Mouse (Mus musculus): ENCODE results near the gene Flvcr1. TPM values are rescaled to one million over a fixed set of nuclear protein-coding genes. Genes with fewer than 3 reads are reported as not detected.

The Flvcr1 gene
- 6.0 and 8.4 TPM in 2 replicates for polyA plus RNA-seq (2014; fragmentation: Nextera tagmentation; extraction: Ambion mirVana)

- ATAC-seq = peak; percentile 99
- H3K36me3 ChIP-seq (ENCODE audit: control insufficient read depth, insufficient read depth, low read length) = peaks cover 2% of the 10 kb centered on the region; the same call in 1 of the 2 replicates
- peak within 1 kb of the TSS; percentile 94 for H3K27ac ChIP-seq (ENCODE audit: low read depth, low read length)
Observed at GRCm38 (mm10) chr1:191026021-191026713, at the start of gene Flvcr1. Gene Flvcr1, minus strand, starts transcription at chr1:191026158.

GRCm38 (mm10) chr1:191075199-191075883, 49.4 kb upstream of the Flvcr1 start:
- no peak overlapping the region for H3K27ac ChIP-seq (ENCODE audit: low read depth, low read length)
- peak; percentile 82 for DNase-seq (ENCODE audit: low spot score)
- no peak for ATAC-seq
- H3K36me3 ChIP-seq (ENCODE audit: control insufficient read depth, insufficient read depth, low read length) = peaks cover 68% of the 10 kb centered on the region
- H3K4me3 ChIP-seq (ENCODE audit: low read depth, low read length) = no peak overlapping the region
- H3K9me3 ChIP-seq (replicated peaks; ENCODE audit: control insufficient read depth, low read length) = no peaks in the 10 kb centered on the region
- 66% methylated on average over 10 of the region's 10 CpGs for WGBS
- H3K4me1 ChIP-seq (ENCODE audit: control insufficient read depth, insufficient read depth, low read length) = no peaks in the 10 kb centered on the region
- H3K9ac ChIP-seq (ENCODE audit: low read length) = no peak overlapping the region
- no peaks in the 10 kb centered on the region for H3K27me3 ChIP-seq (replicated peaks; ENCODE audit: control insufficient read depth, insufficient read depth, low read length)
- H3K4me2 ChIP-seq (ENCODE audit: low read length) = no peak overlapping the region

More at GRCm38 (mm10) chr1:191026021-191026713, at the start of gene Flvcr1:
- Histone ChIP-seq H3K9ac (ENCODE audit: low read length) (peak within 1 kb of the TSS; percentile 84), H3K9me3 (replicated peaks; ENCODE audit: control insufficient read depth, low read length) (no peaks in the 10 kb centered on the region), H3K4me3 (ENCODE audit: low read depth, low read length) (peak within 1 kb of the TSS; percentile 73), H3K4me2 (ENCODE audit: low read length) (peak within 1 kb of the TSS; percentile 98), H3K27me3 (replicated peaks; ENCODE audit: control insufficient read depth, insufficient read depth, low read length) (no peaks in the 10 kb centered on the region), H3K4me1 (ENCODE audit: control insufficient read depth, insufficient read depth, low read length) (peaks cover 13% of the 10 kb centered on the region)
- under 1% methylated on average over 50 of the region's 50 CpGs for WGBS
- DNase-seq (ENCODE audit: low spot score) = peak; percentile 100

GRCm38 (mm10) chr1:191073486-191073885, 47.5 kb upstream of the Flvcr1 start:
- H3K4me3 ChIP-seq (ENCODE audit: low read depth, low read length) = no peak overlapping the region
- no peaks in the 10 kb centered on the region for H3K4me1 ChIP-seq (ENCODE audit: control insufficient read depth, insufficient read depth, low read length)
- no peaks in the 10 kb centered on the region for H3K27me3 ChIP-seq (replicated peaks; ENCODE audit: control insufficient read depth, insufficient read depth, low read length)
- peaks cover 76% of the 10 kb centered on the region for H3K36me3 ChIP-seq (ENCODE audit: control insufficient read depth, insufficient read depth, low read length)
- ATAC-seq (no peak), DNase-seq (ENCODE audit: low spot score) (no peak)
- H3K4me2 ChIP-seq (ENCODE audit: low read length) = no peak overlapping the region
- no peaks in the 10 kb centered on the region for H3K9me3 ChIP-seq (replicated peaks; ENCODE audit: control insufficient read depth, low read length)
- 91% methylated on average over 4 of the region's 4 CpGs for WGBS
- no peak overlapping the region for H3K27ac ChIP-seq (ENCODE audit: low read depth, low read length)
- H3K9ac ChIP-seq (ENCODE audit: low read length) = no peak overlapping the region

DNA sequence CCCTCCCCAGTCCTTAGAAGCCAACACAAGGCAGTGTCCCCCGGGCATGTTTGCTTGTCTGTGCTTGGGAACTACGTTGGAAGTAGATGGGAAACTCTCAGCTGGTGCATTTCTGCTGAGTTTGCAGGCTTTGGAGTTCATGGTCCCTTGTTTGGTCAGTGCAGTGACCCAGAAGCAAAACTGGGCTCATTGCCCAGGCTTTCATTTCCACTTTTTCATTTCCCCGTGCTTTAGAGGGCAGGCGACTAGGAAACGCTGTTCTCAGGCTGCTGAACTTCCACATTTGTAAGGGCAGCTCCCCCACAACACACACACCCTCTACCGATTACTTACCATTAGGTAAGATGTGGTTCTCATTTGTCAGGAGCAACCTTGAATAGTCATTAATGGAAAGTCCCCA, 47.0 kb upstream of the Flvcr1 start:
- 68% methylated on average over 6 of the region's 6 CpGs for WGBS
- Histone ChIP-seq H3K4me3 (ENCODE audit: low read depth, low read length) (no peak overlapping the region), H3K9me3 (replicated peaks; ENCODE audit: control insufficient read depth, low read length) (no peaks in the 10 kb centered on the region), H3K27me3 (replicated peaks; ENCODE audit: control insufficient read depth, insufficient read depth, low read length) (no peaks in the 10 kb centered on the region), H3K4me2 (ENCODE audit: low read length) (no peak overlapping the region), H3K9ac (ENCODE audit: low read length) (no peak overlapping the region), H3K27ac (ENCODE audit: low read depth, low read length) (no peak overlapping the region), H3K4me1 (ENCODE audit: control insufficient read depth, insufficient read depth, low read length) (no peaks in the 10 kb centered on the region), H3K36me3 (ENCODE audit: control insufficient read depth, insufficient read depth, low read length) (peaks cover 75% of the 10 kb centered on the region)
- DNase-seq (ENCODE audit: low spot score) = peak; percentile 11
- ATAC-seq = no peak

DNA sequence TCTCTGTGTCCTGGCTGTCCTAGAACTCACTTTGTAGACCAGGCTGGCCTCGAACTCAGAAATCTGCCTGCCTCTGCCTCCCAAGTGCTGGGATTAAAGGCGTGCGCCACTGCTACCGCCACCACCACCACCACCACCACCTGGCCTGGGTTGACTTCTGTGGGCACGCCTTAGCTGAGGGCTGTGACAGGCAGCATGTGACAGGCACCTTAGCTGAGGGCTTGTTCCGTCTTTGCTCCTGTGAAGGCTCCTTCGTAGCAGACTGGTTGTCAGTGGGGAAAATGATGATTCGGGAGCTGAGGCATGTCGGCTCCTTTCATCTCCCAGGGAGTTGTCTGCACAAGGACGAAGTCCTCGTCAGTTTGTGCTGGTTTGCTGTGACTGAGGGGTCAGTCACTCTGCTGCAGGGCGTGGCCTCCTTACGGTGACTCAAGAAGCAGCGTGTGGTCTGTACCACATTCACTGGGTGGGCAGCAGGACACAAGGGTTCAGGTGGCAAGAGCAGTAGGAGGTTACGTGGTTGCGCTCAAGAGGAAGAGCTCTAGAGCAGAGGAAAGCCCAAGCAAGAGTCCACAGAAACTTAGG, 46.5 kb upstream of the Flvcr1 start:
- Histone ChIP-seq H3K36me3 (ENCODE audit: control insufficient read depth, insufficient read depth, low read length) (peaks cover 74% of the 10 kb centered on the region), H3K4me1 (ENCODE audit: control insufficient read depth, insufficient read depth, low read length) (no peaks in the 10 kb centered on the region), H3K9me3 (replicated peaks; ENCODE audit: control insufficient read depth, low read length) (no peaks in the 10 kb centered on the region), H3K27me3 (replicated peaks; ENCODE audit: control insufficient read depth, insufficient read depth, low read length) (no peaks in the 10 kb centered on the region), H3K27ac (ENCODE audit: low read depth, low read length) (no peak overlapping the region), H3K4me3 (ENCODE audit: low read depth, low read length) (no peak overlapping the region), H3K9ac (ENCODE audit: low read length) (no peak overlapping the region), H3K4me2 (ENCODE audit: low read length) (no peak overlapping the region)
- WGBS = 93% methylated on average over 16 of the region's 16 CpGs
- no peak for DNase-seq (ENCODE audit: low spot score)
- ATAC-seq = no peak

DNA sequence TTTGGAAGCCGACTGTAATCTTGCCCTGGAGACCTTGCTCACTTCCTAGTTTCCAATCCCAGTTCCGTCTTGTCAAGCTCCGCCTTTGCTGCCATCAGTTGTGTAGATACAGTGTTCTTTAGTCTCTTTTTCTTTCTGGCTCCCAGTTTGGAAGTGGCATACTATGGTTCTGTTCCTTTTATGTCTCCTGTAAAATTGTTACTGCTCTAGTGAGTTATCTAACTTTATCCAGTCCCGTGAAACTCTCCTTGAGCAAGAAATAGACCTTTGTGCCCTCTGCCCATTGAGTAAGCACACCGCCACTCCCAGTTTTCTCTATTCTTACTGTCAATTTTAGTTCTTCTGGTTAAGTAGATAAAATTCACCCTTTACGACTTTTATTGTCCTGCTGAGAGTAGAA, 45.7 kb upstream of the Flvcr1 start:
- no peak overlapping the region for H3K9ac ChIP-seq (ENCODE audit: low read length)
- no peak overlapping the region for H3K4me2 ChIP-seq (ENCODE audit: low read length)
- H3K4me3 ChIP-seq (ENCODE audit: low read depth, low read length) = no peak overlapping the region
- WGBS = 89% methylated on average over 6 of the region's 6 CpGs
- no peaks in the 10 kb centered on the region for H3K27me3 ChIP-seq (replicated peaks; ENCODE audit: control insufficient read depth, insufficient read depth, low read length)
- H3K4me1 ChIP-seq (ENCODE audit: control insufficient read depth, insufficient read depth, low read length) = no peaks in the 10 kb centered on the region
- H3K36me3 ChIP-seq (ENCODE audit: control insufficient read depth, insufficient read depth, low read length) = peaks cover 70% of the 10 kb centered on the region
- DNase-seq (ENCODE audit: low spot score) (no peak), ATAC-seq (no peak)
- H3K27ac ChIP-seq (ENCODE audit: low read depth, low read length) = no peak overlapping the region
- H3K9me3 ChIP-seq (replicated peaks; ENCODE audit: control insufficient read depth, low read length) = no peaks in the 10 kb centered on the region

- H3K4me1 ChIP-seq (ENCODE audit: control insufficient read depth, insufficient read depth, low read length) = no peaks in the 10 kb centered on the region
- H3K27ac ChIP-seq (ENCODE audit: low read depth, low read length) = no peak overlapping the region
Observed at GRCm38 (mm10) chr1:191070259-191070658, 44.3 kb upstream of the Flvcr1 start.

GRCm38 (mm10) chr1:191068377-191068776, 42.4 kb upstream of the Flvcr1 start:
- Histone ChIP-seq H3K27ac (ENCODE audit: low read depth, low read length) (no peak overlapping the region), H3K4me3 (ENCODE audit: low read depth, low read length) (no peak overlapping the region), H3K9ac (ENCODE audit: low read length) (no peak overlapping the region), H3K9me3 (replicated peaks; ENCODE audit: control insufficient read depth, low read length) (no peaks in the 10 kb centered on the region), H3K27me3 (replicated peaks; ENCODE audit: control insufficient read depth, insufficient read depth, low read length) (no peaks in the 10 kb centered on the region), H3K4me1 (ENCODE audit: control insufficient read depth, insufficient read depth, low read length) (peaks cover 6% of the 10 kb centered on the region; the same call in 1 of the 2 replicates), H3K36me3 (ENCODE audit: control insufficient read depth, insufficient read depth, low read length) (peaks cover 64% of the 10 kb centered on the region), H3K4me2 (ENCODE audit: low read length) (no peak overlapping the region)
- DNase-seq (ENCODE audit: low spot score) (no peak), ATAC-seq (no peak)
- 76% methylated on average over 5 of the region's 5 CpGs for WGBS

More at GRCm38 (mm10) chr1:191070259-191070658, 44.3 kb upstream of the Flvcr1 start:
- peaks cover 75% of the 10 kb centered on the region for H3K36me3 ChIP-seq (ENCODE audit: control insufficient read depth, insufficient read depth, low read length)
- ATAC-seq = no peak
- no peak overlapping the region for H3K4me3 ChIP-seq (ENCODE audit: low read depth, low read length)
- no peak for DNase-seq (ENCODE audit: low spot score)
- H3K9me3 ChIP-seq (replicated peaks; ENCODE audit: control insufficient read depth, low read length) = no peaks in the 10 kb centered on the region
- no peak overlapping the region for H3K9ac ChIP-seq (ENCODE audit: low read length)
- no peak overlapping the region for H3K4me2 ChIP-seq (ENCODE audit: low read length)
- WGBS = 90% methylated on average over 4 of the region's 4 CpGs
- no peaks in the 10 kb centered on the region for H3K27me3 ChIP-seq (replicated peaks; ENCODE audit: control insufficient read depth, insufficient read depth, low read length)
